Mouse (Mus musculus) neural tube, embryonic 14.5 days (tissue): Measurements from ENCODE around the gene Prkn. TPM values are rescaled to one million over a fixed set of nuclear protein-coding genes. Genes with fewer than 3 reads are reported as not detected.

Experiments
- ATAC-seq: fragments of 200-750 bp; cut with Nextera tagmentation; 2 replicates; pipeline ENCODE4 v1.8.0; 2017; ENCODE audit warnings: low read depth, mild to moderate bottlenecking, moderate TSS enrichment, moderate library complexity
- H3K27ac ChIP-seq: fragments of 300-500 bp; sonication (generic); 2 replicates; pipeline ENCODE4 v1.5.1; 2014; ENCODE audit warnings: low read depth, mild to moderate bottlenecking, control low read depth, low read length, moderate library complexity, mixed read lengths
- H3K27me3 ChIP-seq: fragments of 300-500 bp; sonication (generic); 2 replicates; pipeline ENCODE4 v1.6.1; 2014; ENCODE audit warnings: low read length; ENCODE audit not compliant: control insufficient read depth, insufficient read depth
- H3K36me3 ChIP-seq: fragments of 300-500 bp; sonication (generic); 2 replicates; pipeline ENCODE4 v1.6.1; 2014; ENCODE audit warnings: low read length, mixed read lengths; ENCODE audit not compliant: control insufficient read depth, insufficient read depth
- H3K4me1 ChIP-seq: fragments of 300-500 bp; sonication (generic); 2 replicates; pipeline ENCODE4 v1.6.1; 2014; ENCODE audit warnings: low read length; ENCODE audit not compliant: control insufficient read depth, insufficient read depth
- H3K4me2 ChIP-seq: fragments of 300-500 bp; sonication (generic); 2 replicates; pipeline ENCODE4 v1.6.1; 2014; ENCODE audit warnings: mild to moderate bottlenecking, low read depth, low read length, control low read depth
- H3K4me3 ChIP-seq: fragments of 300-500 bp; sonication (generic); 2 replicates; pipeline ENCODE4 v1.5.1; 2014; ENCODE audit warnings: low read depth, low read length, control low read depth, mixed read lengths
- H3K9ac ChIP-seq: fragments of 300-500 bp; sonication (generic); replicated peaks from 2 replicates; pipeline ENCODE4 v1.6.1; 2014; ENCODE audit warnings: low read depth, mild to moderate bottlenecking, control low read depth, low read length, mixed read lengths
- H3K9me3 ChIP-seq: fragments of 300-500 bp; sonication (generic); 2 replicates; pipeline ENCODE4 v1.6.1; 2016; ENCODE audit warnings: low read length; ENCODE audit not compliant: control insufficient read depth
- WGBS: fragments of 180-500 bp; shearing (Covaris S2); extraction: QIAGEN DNeasy Blood & Tissue Kit; methylation state at CpG from one replicate; pipeline ENCODE4 v1.1.7; 2014; 5-methylcytosine and 5-hydroxymethylcytosine counted together
- polyA plus RNA-seq: library from polyadenylated mRNA; unstranded; fragments of >200 nt; fragmentation: Nextera tagmentation; extraction: Ambion mirVana; gene quantifications from 2 replicates; pipeline ENCODE4 v1.2.1, GENCODE M21; 2014

Gene Prkn
- polyA plus RNA-seq, 1 experiment from 2014 or later = 7.3 TPM

GRCm38 (mm10) chr17:11510081-11510480, 669.9 kb downstream of the Prkn start:
- H3K9ac ChIP-seq = no peak overlapping the region
- no peak overlapping the region for H3K4me2 ChIP-seq
- no peaks in the 10 kb centered on the region for H3K27me3 ChIP-seq
- 63% methylated on average over 7 of the region's 7 CpGs for WGBS
- no peaks in the 10 kb centered on the region for H3K4me1 ChIP-seq
- H3K27ac ChIP-seq = no peak overlapping the region
- H3K9me3 ChIP-seq = no peaks in the 10 kb centered on the region
- H3K4me3 ChIP-seq = no peak overlapping the region
- no peak for ATAC-seq
- H3K36me3 ChIP-seq = no peaks in the 10 kb centered on the region

DNA sequence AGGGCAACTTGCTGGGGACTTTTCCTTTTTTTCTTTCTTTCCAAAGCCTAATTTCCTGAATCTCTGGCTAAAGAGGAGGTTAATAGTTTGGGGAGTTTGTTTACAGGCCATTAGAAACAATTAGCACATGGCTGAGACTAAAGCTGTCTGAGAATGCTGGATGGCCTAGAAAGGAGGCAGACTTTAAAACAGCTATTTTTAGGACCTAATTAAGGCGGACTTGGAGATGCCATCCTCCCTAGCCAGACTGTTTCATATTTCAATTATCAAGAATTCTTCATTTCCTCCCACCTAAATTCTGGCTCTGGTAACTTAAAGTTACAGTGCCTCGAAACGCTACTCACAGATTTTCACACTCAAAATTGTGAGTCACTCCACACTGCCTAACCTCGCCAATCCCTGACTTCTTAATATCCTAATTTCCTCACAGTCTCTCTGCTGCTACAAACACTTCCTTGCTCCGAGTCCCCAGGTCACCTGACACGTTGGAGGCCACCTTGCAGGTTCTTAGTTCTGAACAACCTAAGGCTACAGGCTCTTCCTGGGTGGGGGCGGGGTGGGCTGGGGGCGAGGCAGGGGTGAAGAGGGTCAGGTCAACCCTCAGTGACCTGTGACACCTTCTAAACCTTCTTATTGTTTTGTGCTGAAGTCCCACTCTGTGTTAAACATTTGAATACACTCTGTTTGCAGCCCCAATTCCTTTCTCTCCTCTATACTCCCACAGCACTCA, 674.0 kb downstream of the Prkn start:
- no peak overlapping the region for H3K4me2 ChIP-seq
- 38% methylated on average over 8 of the region's 8 CpGs for WGBS
- no peaks in the 10 kb centered on the region for H3K4me1 ChIP-seq
- H3K9ac ChIP-seq = no peak overlapping the region
- H3K9me3 ChIP-seq = no peaks in the 10 kb centered on the region
- no peaks in the 10 kb centered on the region for H3K36me3 ChIP-seq
- H3K27me3 ChIP-seq = no peaks in the 10 kb centered on the region
- no peak overlapping the region for H3K27ac ChIP-seq
- no peak for ATAC-seq
- no peak overlapping the region for H3K4me3 ChIP-seq

GRCm38 (mm10) chr17:11515619-11516018, 675.4 kb downstream of the Prkn start:
- H3K36me3 ChIP-seq = no peaks in the 10 kb centered on the region
- H3K9me3 ChIP-seq = no peaks in the 10 kb centered on the region
- H3K4me2 ChIP-seq = no peak overlapping the region
- no peak overlapping the region for H3K9ac ChIP-seq
- no peak overlapping the region for H3K27ac ChIP-seq
- no peaks in the 10 kb centered on the region for H3K4me1 ChIP-seq
- H3K27me3 ChIP-seq = no peaks in the 10 kb centered on the region
- ATAC-seq = no peak
- WGBS = 92% methylated on average over 4 of the region's 4 CpGs
- no peak overlapping the region for H3K4me3 ChIP-seq

GRCm38 (mm10) chr17:11516165-11516564, 676.0 kb downstream of the Prkn start:
- no peaks in the 10 kb centered on the region for H3K27me3 ChIP-seq
- H3K4me2 ChIP-seq = no peak overlapping the region
- no peak overlapping the region for H3K27ac ChIP-seq
- no peak overlapping the region for H3K9ac ChIP-seq
- no peaks in the 10 kb centered on the region for H3K9me3 ChIP-seq
- ATAC-seq = no peak
- no peaks in the 10 kb centered on the region for H3K36me3 ChIP-seq
- no peaks in the 10 kb centered on the region for H3K4me1 ChIP-seq
- WGBS = 91% methylated on average over 7 of the region's 7 CpGs
- no peak overlapping the region for H3K4me3 ChIP-seq

DNA sequence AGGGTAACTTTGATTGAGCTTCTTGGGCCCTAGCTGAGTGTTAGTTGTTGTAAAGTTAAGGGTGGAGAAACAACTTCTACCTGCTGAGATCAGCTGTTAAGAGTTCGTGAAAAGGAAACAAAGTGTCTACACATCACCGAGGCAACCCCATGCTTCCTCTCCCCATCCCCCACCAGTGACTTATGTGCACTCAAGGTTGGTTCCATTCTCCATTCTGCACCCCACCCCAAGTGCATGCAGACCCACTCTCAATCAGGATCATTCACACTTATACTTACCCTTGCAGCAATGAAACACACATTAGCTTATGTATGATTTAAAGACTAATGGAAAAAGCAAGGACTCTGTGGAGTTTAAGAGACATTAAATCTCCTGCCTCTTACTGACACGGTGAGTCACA, 691.9 kb downstream of the Prkn start:
- no peak for ATAC-seq
- no peaks in the 10 kb centered on the region for H3K27me3 ChIP-seq
- H3K4me2 ChIP-seq = no peak overlapping the region
- no peak overlapping the region for H3K27ac ChIP-seq
- no peak overlapping the region for H3K9ac ChIP-seq
- peaks cover 9% of the 10 kb centered on the region; the same call in 1 of the 2 replicates for H3K4me1 ChIP-seq
- H3K9me3 ChIP-seq = no peaks in the 10 kb centered on the region
- WGBS = 18% methylated on average over 3 of the region's 3 CpGs
- no peak overlapping the region for H3K4me3 ChIP-seq
- H3K36me3 ChIP-seq = no peaks in the 10 kb centered on the region

DNA sequence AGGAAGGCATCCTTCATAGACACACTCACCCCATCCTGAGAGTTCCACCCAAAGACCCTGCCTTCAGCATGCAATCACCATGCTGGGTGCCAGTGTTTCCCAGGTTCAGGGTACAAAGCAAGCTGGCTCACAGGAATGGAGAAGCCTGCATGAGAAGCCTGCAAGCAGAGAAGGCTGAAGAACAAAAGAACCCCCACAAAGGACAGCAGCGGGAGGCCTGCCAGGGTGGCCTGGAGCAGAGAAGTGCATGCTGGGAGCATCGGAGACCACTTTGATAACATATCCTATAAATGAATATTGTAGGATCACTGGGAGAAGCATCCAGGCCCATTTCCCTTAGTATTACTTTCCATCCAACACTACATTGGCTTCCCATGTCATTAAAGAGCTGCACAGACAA, 692.6 kb downstream of the Prkn start:
- Histone ChIP-seq H3K4me3 (no peak overlapping the region), H3K9me3 (no peaks in the 10 kb centered on the region), H3K27me3 (no peaks in the 10 kb centered on the region), H3K9ac (no peak overlapping the region), H3K4me1 (peaks cover 9% of the 10 kb centered on the region; the same call in 1 of the 2 replicates), H3K27ac (no peak overlapping the region), H3K36me3 (no peaks in the 10 kb centered on the region), H3K4me2 (no peak overlapping the region)
- no peak for ATAC-seq
- WGBS = 21% methylated on average over 2 of the region's 2 CpGs

- no peak overlapping the region for H3K4me2 ChIP-seq
- no peaks in the 10 kb centered on the region for H3K9me3 ChIP-seq
- H3K36me3 ChIP-seq = no peaks in the 10 kb centered on the region
- peaks cover 9% of the 10 kb centered on the region; the same call in 1 of the 2 replicates for H3K4me1 ChIP-seq
- H3K4me3 ChIP-seq = no peak overlapping the region
- no peaks in the 10 kb centered on the region for H3K27me3 ChIP-seq
- no peak for ATAC-seq
- H3K27ac ChIP-seq = no peak overlapping the region
- 9% methylated on average over 1 of the region's 1 CpGs for WGBS
- no peak overlapping the region for H3K9ac ChIP-seq
Observed at GRCm38 (mm10) chr17:11533835-11534234, 693.7 kb downstream of the Prkn start.

- Histone ChIP-seq H3K27me3 (no peaks in the 10 kb centered on the region), H3K4me1 (peaks cover 5% of the 10 kb centered on the region; the same call in 1 of the 2 replicates), H3K9me3 (no peaks in the 10 kb centered on the region), H3K4me2 (no peak overlapping the region), H3K9ac (no peak overlapping the region), H3K36me3 (no peaks in the 10 kb centered on the region), H3K27ac (no peak overlapping the region), H3K4me3 (no peak overlapping the region)
- 93% methylated on average over 7 of the region's 7 CpGs for WGBS
- no peak for ATAC-seq
Observed at GRCm38 (mm10) chr17:11538826-11539225, 698.6 kb downstream of the Prkn start.

- WGBS = 32% methylated on average over 4 of the region's 4 CpGs
- peak; percentile 94 for ATAC-seq
Observed at GRCm38 (mm10) chr17:11541928-11542623, 701.9 kb downstream of the Prkn start.

More at GRCm38 (mm10) chr17:11541928-11542623, 701.9 kb downstream of the Prkn start:
- peaks cover 4% of the 10 kb centered on the region; the same call in 1 of the 2 replicates for H3K4me1 ChIP-seq
- H3K27me3 ChIP-seq = no peaks in the 10 kb centered on the region
- no peak overlapping the region for H3K9ac ChIP-seq
- H3K4me3 ChIP-seq = no peak overlapping the region
- H3K36me3 ChIP-seq = no peaks in the 10 kb centered on the region
- H3K4me2 ChIP-seq = no peak overlapping the region
- peak overlapping the region; percentile 40; the same call in 1 of the 2 replicates for H3K27ac ChIP-seq
- no peaks in the 10 kb centered on the region for H3K9me3 ChIP-seq
